Mouse (Mus musculus) heart, adult 2 months (tissue): ENCODE data around the gene Pde4b.

Source experiments
- CTCF ChIP-seq: fragments of 200-600 bp; IDR thresholded peaks from 2 replicates; pipeline ENCODE4 v1.8.1; 2022; ENCODE audit warnings: antibody characterized with exemption, mild to moderate bottlenecking, moderate library complexity
- EP300 ChIP-seq: fragments of 200-500 bp; IDR thresholded peaks from 2 replicates; pipeline ENCODE4 v1.6.1; 2011; ENCODE audit warnings: low read depth, low read length, control low read depth; ENCODE audit not compliant: insufficient read depth
- POLR2A ChIP-seq: fragments of 200-500 bp; IDR thresholded peaks from 2 replicates; pipeline ENCODE4 v1.6.1; 2011; ENCODE audit warnings: mild to moderate bottlenecking, low read depth, low read length, control low read depth; ENCODE audit not compliant: insufficient read depth

DNA sequence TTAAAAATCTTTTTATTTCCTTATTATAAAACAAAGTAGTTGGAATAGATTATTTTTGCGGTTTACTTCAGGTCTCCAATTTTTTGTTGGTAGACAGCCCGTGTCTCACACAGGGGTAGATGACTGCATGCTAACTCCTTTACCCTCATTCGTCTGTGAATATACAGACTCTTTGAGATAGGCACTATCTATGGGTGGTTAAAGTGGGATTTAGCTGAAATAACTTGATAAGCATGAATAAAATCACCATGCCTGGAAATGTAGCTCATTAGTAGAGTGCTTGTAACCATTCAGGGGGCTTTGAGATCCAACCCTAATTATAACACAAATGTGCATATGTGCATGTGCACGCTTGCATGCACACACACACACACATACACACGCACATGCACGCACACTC lies 488.8 kb downstream of the Pde4b start:
- TF ChIP-seq POLR2A (no peak), EP300 (no peak), CTCF (no peak)
